Mouse (Mus musculus): ENCODE data around the gene Gm5475.

- TF ChIP-seq CTCF (IDR thresholded peaks at IDR 0.05), result no peak
- TF ChIP-seq EP300 (IDR thresholded peaks at IDR 0.05), result no peak
Observed at GRCm38 (mm10) chr15:100473926-100474503, 52.1 kb downstream of the Gm5475 start.

Measured in lung, postnatal 0 days (tissue).